Mouse (Mus musculus): Measurements from ENCODE around the gene Fkbp15.

Fkbp15 gene

DNA sequence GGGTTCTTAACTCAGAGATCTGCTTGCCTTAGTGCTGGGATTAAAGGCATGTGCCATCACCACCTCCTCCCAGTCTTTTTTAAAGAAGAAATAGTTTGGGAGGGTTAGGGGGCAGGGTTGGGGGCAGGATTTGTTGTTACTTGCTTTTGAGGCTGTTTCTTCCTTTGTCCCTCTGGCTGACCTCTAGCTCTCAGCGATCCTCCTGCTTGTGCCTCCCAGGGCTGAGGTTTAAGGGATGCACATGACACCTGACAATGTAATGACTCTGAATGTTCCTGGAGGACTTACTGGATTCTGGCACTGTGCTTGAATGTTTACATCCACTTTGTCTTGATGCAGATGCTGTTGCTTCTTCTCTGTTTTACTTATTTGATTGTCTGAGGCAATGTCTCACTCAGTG is 12.1 kb upstream of the Fkbp15 start:
- no peak for DNase-seq (ENCODE audit: low spot score)

GRCm38 (mm10) chr4:62369091-62369490 is 8.7 kb upstream of the Fkbp15 start:
- DNase-seq (ENCODE audit: low spot score), result peak; percentile 53

GRCm38 (mm10) chr4:62367586-62367985 is 7.2 kb upstream of the Fkbp15 start:
- DNase-seq (ENCODE audit: low spot score), result no peak

DNA sequence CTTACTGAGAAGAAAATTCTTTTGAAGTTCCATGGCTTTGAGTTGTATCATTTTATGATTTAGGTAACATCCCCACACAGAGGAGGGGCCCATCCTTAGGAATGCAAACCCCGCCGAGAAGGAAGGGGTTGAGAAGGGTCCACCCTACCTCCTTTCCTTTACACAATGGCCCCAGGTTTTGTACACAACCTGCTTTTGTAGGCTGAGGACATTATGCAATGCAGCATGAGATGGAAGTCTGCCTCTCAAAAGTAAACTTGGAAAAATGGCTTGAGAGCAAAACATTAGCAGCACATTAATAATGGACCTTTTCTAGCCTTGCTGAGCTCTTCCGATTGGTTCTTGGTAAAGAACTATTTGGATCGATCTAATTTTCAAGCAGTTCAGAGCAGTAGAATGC is 5.9 kb upstream of the Fkbp15 start:
- DNase-seq (ENCODE audit: low spot score), result no peak

- no peak for DNase-seq (ENCODE audit: low spot score)
Observed at GRCm38 (mm10) chr4:62364299-62364698, 4.0 kb upstream of the Fkbp15 start.

- no peak for DNase-seq (ENCODE audit: low spot score)
Observed at GRCm38 (mm10) chr4:62362437-62362836, 2.1 kb upstream of the Fkbp15 start.

GRCm38 (mm10) chr4:62361997-62362396 is 1.6 kb upstream of the Fkbp15 start:
- DNase-seq (ENCODE audit: low spot score), result no peak

GRCm38 (mm10) chr4:62361571-62361970 is 1.2 kb upstream of the Fkbp15 start:
- no peak for DNase-seq (ENCODE audit: low spot score)

DNA sequence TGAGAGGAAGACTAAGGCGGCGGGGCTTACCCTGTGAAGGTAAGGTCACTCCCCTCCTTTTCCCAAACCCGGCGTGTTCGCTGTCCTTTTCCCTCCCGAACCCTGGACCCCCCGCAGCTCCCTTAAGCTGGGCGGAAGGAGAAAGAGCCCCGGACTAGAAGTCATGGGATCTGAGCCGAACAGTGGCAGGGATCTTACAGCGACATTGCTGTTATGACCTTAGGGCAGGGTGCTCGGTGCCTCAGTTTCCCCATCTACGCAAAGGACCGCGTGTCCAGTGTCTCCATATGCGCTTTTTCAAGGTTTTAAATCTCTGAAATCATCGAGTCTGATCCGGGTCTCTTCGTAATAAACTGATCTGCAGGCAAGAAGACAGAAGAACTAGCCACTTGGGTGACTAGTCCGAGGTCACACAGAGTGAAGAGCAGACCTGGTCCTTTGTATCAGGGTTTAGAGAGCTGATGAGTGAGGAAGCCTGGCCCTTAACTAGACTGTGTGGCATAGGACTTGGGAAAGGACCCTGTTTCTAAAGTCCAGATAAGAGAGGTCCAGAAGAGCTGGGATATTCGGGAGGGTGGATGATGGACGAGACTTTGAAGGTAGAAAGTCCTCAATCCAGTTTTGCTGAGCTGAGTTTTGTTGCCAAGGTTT is 582 bp upstream of the Fkbp15 start:
- no peak for DNase-seq (ENCODE audit: low spot score)

- no peak for DNase-seq (ENCODE audit: low spot score)
Observed at GRCm38 (mm10) chr4:62359256-62359775, 1.0 kb downstream of the Fkbp15 start.

DNA sequence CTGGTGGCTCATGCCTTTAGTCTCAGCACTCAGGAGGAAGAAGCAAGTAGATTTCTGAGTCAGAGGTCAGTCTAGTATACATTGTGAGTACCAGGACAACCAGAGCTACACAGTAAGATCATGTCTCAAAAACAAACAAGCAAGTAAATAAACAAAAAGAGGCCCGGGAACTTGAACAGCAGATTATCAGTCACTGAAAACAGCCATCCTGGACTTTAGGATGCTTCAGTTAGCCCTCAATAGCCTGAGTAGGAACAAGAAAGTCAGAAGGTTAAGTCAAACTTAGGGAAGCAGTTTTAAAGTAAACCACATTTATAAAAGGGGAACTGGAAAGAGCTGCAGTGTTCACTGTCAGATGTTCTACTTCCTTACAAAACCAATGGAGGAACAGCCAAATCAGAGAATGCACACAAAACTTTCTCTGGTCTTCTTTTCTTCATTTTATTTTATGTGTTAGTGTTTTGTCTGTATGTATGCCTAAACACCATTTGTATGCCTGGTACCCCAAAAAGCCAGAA is 2.7 kb downstream of the Fkbp15 start:
- no peak for DNase-seq (ENCODE audit: low spot score)

- no peak for DNase-seq (ENCODE audit: low spot score)
Observed at GRCm38 (mm10) chr4:62349371-62349770, 11.0 kb downstream of the Fkbp15 start.

GRCm38 (mm10) chr4:62348329-62348705 is 12.0 kb downstream of the Fkbp15 start:
- no peak for DNase-seq (ENCODE audit: low spot score)

DNA sequence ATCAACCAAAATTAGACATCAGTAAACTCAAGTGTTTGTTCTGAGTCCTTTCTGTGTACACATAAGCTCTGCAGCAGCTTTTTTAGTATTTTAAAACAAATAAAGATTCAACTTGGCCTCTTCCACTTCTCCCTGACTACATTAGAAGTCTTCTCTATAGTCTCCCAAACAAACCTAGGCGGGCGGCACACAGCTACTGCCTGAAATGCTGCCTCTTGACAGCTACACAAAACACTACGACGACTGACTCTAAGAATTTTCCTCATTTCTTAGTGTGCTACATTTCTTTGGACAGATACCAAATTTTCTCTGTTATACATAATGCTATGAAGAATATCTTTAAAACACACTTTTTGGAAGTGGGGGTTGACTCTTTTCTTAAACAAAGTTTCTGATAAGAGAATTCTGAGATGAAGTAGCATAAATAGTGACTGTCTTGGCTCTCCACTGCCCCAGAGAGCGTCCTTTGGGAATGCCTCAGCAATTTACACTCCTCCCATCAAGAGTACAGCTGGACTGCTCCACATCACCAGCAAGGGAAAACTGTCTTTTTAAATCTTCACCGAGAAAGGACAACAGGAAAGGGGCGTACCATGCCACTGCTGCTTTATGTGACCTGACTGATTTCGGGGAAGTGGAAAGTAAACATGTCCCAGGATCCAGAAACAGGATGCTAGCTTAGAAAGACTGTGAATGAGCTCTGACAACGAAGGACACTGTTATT is 12.6 kb downstream of the Fkbp15 start:
- no peak for DNase-seq (ENCODE audit: low spot score)

GRCm38 (mm10) chr4:62345827-62346226 is 14.5 kb downstream of the Fkbp15 start:
- no peak for DNase-seq (ENCODE audit: low spot score)

GRCm38 (mm10) chr4:62344000-62344399 is 16.3 kb downstream of the Fkbp15 start:
- DNase-seq (ENCODE audit: low spot score), result peak; percentile 32

GRCm38 (mm10) chr4:62338536-62338935 is 21.8 kb downstream of the Fkbp15 start:
- no peak for DNase-seq (ENCODE audit: low spot score)

GRCm38 (mm10) chr4:62331977-62332376 is 28.4 kb downstream of the Fkbp15 start:
- no peak for DNase-seq (ENCODE audit: low spot score)

DNA sequence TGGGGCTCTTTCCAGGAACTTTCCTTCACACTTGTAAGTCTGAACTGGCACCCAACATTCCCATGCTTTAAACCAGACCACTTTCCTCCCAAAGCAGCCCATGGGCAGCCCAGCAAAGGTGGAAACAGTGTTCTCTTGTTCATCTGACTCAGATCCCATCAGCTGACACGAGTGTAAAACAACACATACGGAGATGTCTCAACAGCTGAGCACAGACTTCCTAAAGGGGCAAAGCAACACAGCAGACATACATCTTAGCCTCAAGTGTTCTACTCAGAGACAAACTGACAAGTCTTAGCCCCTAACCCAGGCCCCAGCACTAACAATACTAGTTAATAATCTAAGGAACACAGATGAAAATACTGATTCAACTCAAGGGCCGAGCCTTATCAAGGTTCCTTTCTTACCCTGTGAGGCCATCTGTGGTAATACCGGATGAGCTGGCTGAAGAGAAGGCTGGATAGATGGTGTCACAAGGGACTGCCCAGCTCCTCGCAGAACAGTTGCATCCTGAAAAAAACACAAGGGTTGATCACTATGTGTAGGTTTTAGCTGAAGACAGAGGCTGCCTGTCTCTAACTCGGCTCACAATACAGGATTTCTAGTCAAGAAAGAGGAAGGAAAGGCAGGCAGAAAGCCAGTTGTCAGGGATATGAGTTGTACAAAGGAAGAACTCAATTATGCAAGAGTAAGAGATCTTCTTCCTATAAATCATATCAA is 31.2 kb downstream of the Fkbp15 start:
- DNase-seq (ENCODE audit: low spot score), result no peak

GRCm38 (mm10) chr4:62326111-62326510 is 34.2 kb downstream of the Fkbp15 start:
- DNase-seq (ENCODE audit: low spot score), result no peak

GRCm38 (mm10) chr4:62322684-62323083 is 37.7 kb downstream of the Fkbp15 start:
- DNase-seq (ENCODE audit: low spot score), result no peak

GRCm38 (mm10) chr4:62318294-62318693 is 42.1 kb downstream of the Fkbp15 start:
- no peak for DNase-seq (ENCODE audit: low spot score)

DNA sequence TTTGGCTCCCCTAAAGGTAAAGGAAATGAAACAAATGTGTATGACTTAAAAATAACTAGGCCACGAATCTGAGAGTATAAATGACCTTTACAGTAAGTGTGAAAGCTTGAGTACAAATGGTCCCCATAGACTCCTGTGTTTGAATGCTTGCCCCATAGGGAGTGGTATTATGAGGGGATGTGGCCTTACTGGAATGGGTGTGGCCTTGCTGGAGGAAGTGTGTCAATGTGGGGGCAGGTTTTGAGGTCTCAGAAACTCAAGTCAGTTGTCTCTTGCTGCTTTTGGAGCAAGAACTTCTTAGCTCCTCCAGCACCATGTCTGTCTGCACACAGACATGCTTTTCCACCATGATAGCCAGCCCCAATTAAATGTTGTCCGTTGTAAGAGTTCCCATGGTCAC is 43.9 kb downstream of the Fkbp15 start:
- DNase-seq (ENCODE audit: low spot score), result no peak

Measured in c-Kit-positive CD71-positive TER-119-positive erythroid progenitor cells, embryonic 14.5 days (primary cell).